ENCODE assay signal across 17 mouse cellular contexts in genomic region chr6:47809053-47809452, GRCm38 (mm10). TPM values are rescaled to one million over a fixed set of nuclear protein-coding genes. Genes with fewer than 3 reads are reported as not detected.
DNase-seq lines count a peak whose midpoint lies in the region; ATAC-seq lines count a peak whose summit lies in the region.
"Had no signal": no experiment of that assay in that cellular context is flagged by ENCODE, and none has a peak within 500 bp of the region (broad histone marks: within the 10 kb centered on the region; RNA-seq: fewer than 3 reads in every experiment).

No protein-coding gene starts in this region.

- H3K9ac ChIP-seq in hindbrain, embryonic 12.5 days: no peak overlapping the region
- H3K9ac ChIP-seq in hindbrain, embryonic 11.5 days (ENCODE audit: low read depth, low read length): no peak overlapping the region
- no peak overlapping the region for H3K9ac ChIP-seq in lung, embryonic 16.5 days (ENCODE audit: low read length)
- H3K9ac ChIP-seq in neural tube, embryonic 14.5 days (replicated peaks; ENCODE audit: low read depth, low read length): no peak overlapping the region
- H3K9ac ChIP-seq: forebrain, embryonic 13.5 days; liver, embryonic 14.5 days had no signal

- no peaks in the 10 kb centered on the region for H3K9me3 ChIP-seq in hindbrain, embryonic 12.5 days (replicated peaks)
- H3K9me3 ChIP-seq in hindbrain, embryonic 11.5 days (ENCODE audit: control insufficient read depth, low read length): no peaks in the 10 kb centered on the region
- H3K9me3 ChIP-seq in lung, embryonic 16.5 days (ENCODE audit: control insufficient read depth, low read length): no peaks in the 10 kb centered on the region
- no peaks in the 10 kb centered on the region for H3K9me3 ChIP-seq in neural tube, embryonic 14.5 days (ENCODE audit: control insufficient read depth, low read length)
- H3K9me3 ChIP-seq: forebrain, embryonic 13.5 days had no signal

- 0 out of 2 replicates have a peak overlapping the region, but pooled peaks have one; percentile 4 for H3K27ac ChIP-seq in hindbrain, embryonic 12.5 days
- no peak overlapping the region for H3K27ac ChIP-seq in hindbrain, embryonic 11.5 days (ENCODE audit: low read depth, low read length)
- peak overlapping the region; percentile 24 for H3K27ac ChIP-seq in lung, embryonic 16.5 days (ENCODE audit: low read length)
- H3K27ac ChIP-seq in brown adipose tissue, adult 24 weeks (replicated peaks; ENCODE audit: low read depth, low read length): peak overlapping the region; percentile 52; the same call in 1 of the 2 replicates
- peak overlapping the region; percentile 2; the same call in 1 of the 2 replicates for H3K27ac ChIP-seq in neural tube, embryonic 14.5 days (ENCODE audit: low read depth, low read length)
- H3K27ac ChIP-seq: forebrain, embryonic 13.5 days; liver, embryonic 14.5 days had no signal

- no peak for DNase-seq in hindbrain, embryonic 11.5 days (ENCODE audit: low spot score)
- DNase-seq in lung, postnatal 14 days: no peak
- DNase-seq in kidney, adult 9 months: no peak
- DNase-seq: cerebellum, postnatal 14 days; gastrocnemius, postnatal 25 days; kidney, postnatal 4 days; layer of hippocampus, postnatal 36 days; midbrain, embryonic 14.5 days; right cerebral cortex, postnatal 14 days; thymus, postnatal 25 days had no signal

- H3K4me3 ChIP-seq in hindbrain, embryonic 12.5 days: no peak overlapping the region
- H3K4me3 ChIP-seq in hindbrain, embryonic 11.5 days (ENCODE audit: low read depth, low read length): no peak overlapping the region
- H3K4me3 ChIP-seq in lung, embryonic 16.5 days (ENCODE audit: low read length): no peak overlapping the region
- H3K4me3 ChIP-seq in brown adipose tissue, adult 24 weeks (ENCODE audit: insufficient read depth, low read depth, low read length): no peak overlapping the region
- H3K4me3 ChIP-seq in neural tube, embryonic 14.5 days (ENCODE audit: low read depth, low read length): no peak overlapping the region
- H3K4me3 ChIP-seq: forebrain, embryonic 13.5 days had no signal

- peak overlapping the region; percentile 21; the same call in 1 of the 2 replicates for H3K4me2 ChIP-seq in hindbrain, embryonic 12.5 days (replicated peaks)
- H3K4me2 ChIP-seq in hindbrain, embryonic 11.5 days (replicated peaks; ENCODE audit: low read depth, low read length): no peak overlapping the region
- no peak overlapping the region for H3K4me2 ChIP-seq in lung, embryonic 16.5 days (ENCODE audit: low read depth, low read length)
- 0 out of 2 replicates have a peak overlapping the region, but pooled peaks have one; percentile 2 for H3K4me2 ChIP-seq in neural tube, embryonic 14.5 days (ENCODE audit: low read depth, low read length)

- H3K4me1 ChIP-seq in hindbrain, embryonic 12.5 days: peaks cover 31% of the 10 kb centered on the region
- no peaks in the 10 kb centered on the region for H3K4me1 ChIP-seq in hindbrain, embryonic 11.5 days (replicated peaks; ENCODE audit: control insufficient read depth, insufficient read depth, low read length)
- peaks cover 27% of the 10 kb centered on the region for H3K4me1 ChIP-seq in lung, embryonic 16.5 days (replicated peaks; ENCODE audit: control insufficient read depth, insufficient read depth, low read length)
- H3K4me1 ChIP-seq in brown adipose tissue, adult 24 weeks (ENCODE audit: control insufficient read depth, insufficient read depth, insufficient read length, low read length): peaks cover 10% of the 10 kb centered on the region; the same call in 1 of the 2 replicates
- peaks cover 26% of the 10 kb centered on the region for H3K4me1 ChIP-seq in neural tube, embryonic 14.5 days (ENCODE audit: control insufficient read depth, insufficient read depth, low read length)

- ATAC-seq in hindbrain, embryonic 12.5 days (ENCODE audit: low FRiP score): no peak
- no peak for ATAC-seq in hindbrain, embryonic 11.5 days (ENCODE audit: low FRiP score)
- ATAC-seq in lung, embryonic 16.5 days (ENCODE audit: low read depth): no peak
- no peak for ATAC-seq in neural tube, embryonic 14.5 days (ENCODE audit: low read depth)
- ATAC-seq: forebrain, embryonic 13.5 days; inflammation-experienced regulatory T-cells, adult 6 months had no signal

- 76% methylated on average over 4 of the region's 4 CpGs for WGBS in hindbrain, embryonic 12.5 days
- WGBS in hindbrain, embryonic 11.5 days: 85% methylated on average over 4 of the region's 4 CpGs
- 49% methylated on average over 4 of the region's 4 CpGs for WGBS in lung, embryonic 16.5 days
- 68% methylated on average over 4 of the region's 4 CpGs for WGBS in neural tube, embryonic 14.5 days

- H3K27me3 ChIP-seq in hindbrain, embryonic 12.5 days: no peaks in the 10 kb centered on the region
- no peaks in the 10 kb centered on the region for H3K27me3 ChIP-seq in hindbrain, embryonic 11.5 days (ENCODE audit: control insufficient read depth, insufficient read depth, low read length)
- H3K27me3 ChIP-seq in lung, embryonic 16.5 days (ENCODE audit: control insufficient read depth, insufficient read depth, low read depth, low read length): no peaks in the 10 kb centered on the region
- no peaks in the 10 kb centered on the region for H3K27me3 ChIP-seq in neural tube, embryonic 14.5 days (ENCODE audit: control insufficient read depth, insufficient read depth, low read length)
- H3K27me3 ChIP-seq: forebrain, embryonic 13.5 days had no signal

- H3K36me3 ChIP-seq in hindbrain, embryonic 12.5 days: peaks cover 30% of the 10 kb centered on the region
- H3K36me3 ChIP-seq in hindbrain, embryonic 11.5 days (ENCODE audit: control insufficient read depth, insufficient read depth, low read length): peaks cover 9% of the 10 kb centered on the region; the same call in 1 of the 2 replicates
- peaks cover 24% of the 10 kb centered on the region for H3K36me3 ChIP-seq in lung, embryonic 16.5 days (ENCODE audit: control insufficient read depth, insufficient read depth, low read length)
- H3K36me3 ChIP-seq in neural tube, embryonic 14.5 days (ENCODE audit: control insufficient read depth, insufficient read depth, low read length): peaks cover 30% of the 10 kb centered on the region

RNA-seq across cellular contexts. Expression of gene Pdia4, which starts 4.2 kb away (rescaled TPM):
- 236 and 258 TPM in 2 replicates for polyA plus RNA-seq in hindbrain, embryonic 12.5 days (2016; fragmentation: Nextera tagmentation; extraction: Ambion mirVana)
- polyA plus RNA-seq in hindbrain, embryonic 11.5 days (2014; fragmentation: Nextera tagmentation; extraction: Ambion mirVana): 282 and 285 TPM in 2 replicates
- polyA plus RNA-seq in lung, embryonic 16.5 days (2015; fragmentation: Nextera tagmentation; extraction: Ambion mirVana): 334 and 362 TPM in 2 replicates
- polyA plus RNA-seq in brown adipose tissue, adult 24 weeks (2012; ENCODE audit: insufficient read depth, insufficient read length, missing spikeins): 30.2 and 50.2 TPM in 2 replicates
- 138 and 165 TPM in 2 replicates for polyA plus RNA-seq in neural tube, embryonic 14.5 days (2014; fragmentation: Nextera tagmentation; extraction: Ambion mirVana)

RNA-seq across cellular contexts. Expression of gene Zfp786, which starts 21.6 kb away (rescaled TPM):
- polyA plus RNA-seq in hindbrain, embryonic 12.5 days (2016; fragmentation: Nextera tagmentation; extraction: Ambion mirVana): 12.1 and 12.7 TPM in 2 replicates
- 6.6 and 6.9 TPM in 2 replicates for polyA plus RNA-seq in hindbrain, embryonic 11.5 days (2014; fragmentation: Nextera tagmentation; extraction: Ambion mirVana)
- polyA plus RNA-seq in lung, embryonic 16.5 days (2015; fragmentation: Nextera tagmentation; extraction: Ambion mirVana): 3.1 and 4.7 TPM in 2 replicates
- polyA plus RNA-seq in brown adipose tissue, adult 24 weeks (2012; ENCODE audit: insufficient read depth, insufficient read length, missing spikeins): not detected in 2 replicates
- 17.7 and 18.4 TPM in 2 replicates for polyA plus RNA-seq in neural tube, embryonic 14.5 days (2014; fragmentation: Nextera tagmentation; extraction: Ambion mirVana)

RNA-seq across cellular contexts. Expression of gene Zfp398, which starts 26.4 kb away (rescaled TPM):
- polyA plus RNA-seq in hindbrain, embryonic 12.5 days (2016; fragmentation: Nextera tagmentation; extraction: Ambion mirVana): 14.0 and 15.1 TPM in 2 replicates
- 9.1 and 13.8 TPM in 2 replicates for polyA plus RNA-seq in hindbrain, embryonic 11.5 days (2014; fragmentation: Nextera tagmentation; extraction: Ambion mirVana)
- polyA plus RNA-seq in lung, embryonic 16.5 days (2015; fragmentation: Nextera tagmentation; extraction: Ambion mirVana): 8.6 and 8.9 TPM in 2 replicates
- polyA plus RNA-seq in brown adipose tissue, adult 24 weeks (2012; ENCODE audit: insufficient read depth, insufficient read length, missing spikeins): 2.6 and 3.3 TPM in 2 replicates
- 20.1 and 23.1 TPM in 2 replicates for polyA plus RNA-seq in neural tube, embryonic 14.5 days (2014; fragmentation: Nextera tagmentation; extraction: Ambion mirVana)

Comparison
In these comparisons a context has a peak if more than half of its experiments do, and no peak if none do; other contexts are left out.
1. H3K4me2 ChIP-seq: peak in hindbrain, embryonic 12.5 days (single experiment) and neural tube, embryonic 14.5 days (single experiment); none in hindbrain, embryonic 11.5 days (single experiment) and lung, embryonic 16.5 days (single experiment).